Mouse (Mus musculus) MEL (cell line): Measurements from ENCODE around the gene Ttc3. TPM values are rescaled to one million over a fixed set of nuclear protein-coding genes. Genes with fewer than 3 reads are reported as not detected.

Experiments
- DNase-seq: peaks from one replicate; pipeline ENCODE4 v3.0.0; 2011; ENCODE audit warnings: low read depth, low spot score
- H3K27ac ChIP-seq: 2 replicates; pipeline ENCODE4 v1.5.1; 2012; ENCODE audit warnings: low read depth, mild to moderate bottlenecking, control low read depth, low read length, moderate library complexity; ENCODE audit not compliant: control insufficient read depth
- H3K27me3 ChIP-seq, 2 experiments: fragments of 150-350 bp in 1 of 2; sonication (generic) in 1 of 2; 2 replicates each; pipeline ENCODE4 v1.6.1; 2012; ENCODE audit warnings: low read length in 2 of 2, mild to moderate bottlenecking in 2 of 2, improper control_type of control experiment in 1 of 2, moderate library complexity in 1 of 2; ENCODE audit not compliant: insufficient read depth in 2 of 2, control insufficient read depth in 1 of 2
- H3K36me3 ChIP-seq, 2 experiments: 2 replicates each; pipeline ENCODE4 v1.6.1; 2012 to 2014; ENCODE audit warnings: low read length in 2 of 2, improper control_type of control experiment in 1 of 2, inconsistent platforms in 1 of 2, mild to moderate bottlenecking in 1 of 2; ENCODE audit not compliant: insufficient read depth in 2 of 2, control insufficient read depth in 1 of 2
- H3K4me1 ChIP-seq, 2 experiments: fragments of 150-350 bp in 1 of 2; sonication (generic) in 1 of 2; 2 replicates each; pipeline ENCODE4 v1.6.1; 2012; ENCODE audit warnings: low read length in 2 of 2, improper control_type of control experiment in 1 of 2, mild to moderate bottlenecking in 1 of 2; ENCODE audit not compliant: insufficient read depth in 2 of 2, control insufficient read depth in 1 of 2
- H3K4me3 ChIP-seq, 2 experiments: fragments of 150-350 bp in 1 of 2; sonication (generic) in 1 of 2; 2 replicates each; pipeline ENCODE4 v1.5.1; 2012; ENCODE audit warnings: low read depth in 2 of 2, low read length in 2 of 2, mild to moderate bottlenecking in 2 of 2, moderate library complexity in 2 of 2, control low read depth in 1 of 2, improper control_type of control experiment in 1 of 2; ENCODE audit not compliant: control insufficient read depth in 1 of 2, insufficient read depth in 1 of 2
- H3K79me2 ChIP-seq: 2 replicates; pipeline ENCODE4 v1.6.1; 2012; ENCODE audit warnings: mild to moderate bottlenecking, low read length, moderate library complexity; ENCODE audit not compliant: control insufficient read depth, poor library complexity, insufficient read depth
- H3K9ac ChIP-seq: 2 replicates; pipeline ENCODE4 v1.6.1; 2012; ENCODE audit warnings: low read depth, mild to moderate bottlenecking, control low read depth, low read length, moderate library complexity; ENCODE audit not compliant: control insufficient read depth, poor library complexity, severe bottlenecking
- H3K9me3 ChIP-seq: fragments of 150-350 bp; sonication (generic); replicated peaks from 2 replicates; pipeline ENCODE4 v1.6.1; 2012; ENCODE audit warnings: mild to moderate bottlenecking, low read length, improper control_type of control experiment, moderate library complexity; ENCODE audit not compliant: insufficient read depth
- BHLHE40 ChIP-seq: IDR thresholded peaks from 2 replicates; pipeline ENCODE4 v1.6.1; 2012; ENCODE audit warnings: low read depth, mild to moderate bottlenecking, inconsistent platforms, low read length, improper control_type of control experiment, borderline replicate concordance
- CHD2 ChIP-seq: IDR thresholded peaks from 2 replicates; pipeline ENCODE4 v1.6.1; 2011; ENCODE audit warnings: low read length, improper control_type of control experiment
- ETS1 ChIP-seq: IDR thresholded peaks from 2 replicates; pipeline ENCODE4 v1.6.1; 2012; ENCODE audit warnings: low read depth, mild to moderate bottlenecking, inconsistent platforms, low read length, improper control_type of control experiment, moderate library complexity
- MAFK ChIP-seq: IDR thresholded peaks from 2 replicates; pipeline ENCODE4 v1.6.1; 2011; ENCODE audit warnings: low read depth, mild to moderate bottlenecking, low read length, improper control_type of control experiment, borderline replicate concordance
- MAZ ChIP-seq: IDR thresholded peaks from 2 replicates; pipeline ENCODE4 v1.6.1; 2012; ENCODE audit warnings: low read depth, mild to moderate bottlenecking, inconsistent platforms, low read length, improper control_type of control experiment
- NELFE ChIP-seq: IDR thresholded peaks from 2 replicates; pipeline ENCODE4 v1.6.1; 2011; ENCODE audit warnings: low read depth, low read length, improper control_type of control experiment
- POLR2A ChIP-seq, 2 experiments: IDR thresholded peaks; 2 replicates each; pipeline ENCODE4 v1.6.1; 2011 to 2012; ENCODE audit warnings: low read length in 2 of 2, mild to moderate bottlenecking in 2 of 2, control low read depth in 1 of 2, improper control_type of control experiment in 1 of 2, low read depth in 1 of 2, moderate library complexity in 1 of 2; ENCODE audit not compliant: control insufficient read depth in 1 of 2, insufficient read depth in 1 of 2, poor library complexity in 1 of 2
- POLR2AphosphoS2 ChIP-seq: IDR thresholded peaks from 2 replicates; pipeline ENCODE4 v1.6.1; 2011; ENCODE audit warnings: low read length, improper control_type of control experiment
- RAD21 ChIP-seq: IDR thresholded peaks from 2 replicates; pipeline ENCODE4 v1.6.1; 2011; ENCODE audit warnings: mild to moderate bottlenecking, low read depth, low read length, improper control_type of control experiment
- SIN3A ChIP-seq: IDR thresholded peaks from 2 replicates; pipeline ENCODE4 v1.6.1; 2012; ENCODE audit warnings: low read length, improper control_type of control experiment, inconsistent platforms
- TCF12 ChIP-seq: IDR thresholded peaks from 2 replicates; pipeline ENCODE4 v1.6.1; 2014; ENCODE audit warnings: low read depth, mild to moderate bottlenecking, inconsistent platforms, low read length, improper control_type of control experiment, moderate library complexity
- USF1 ChIP-seq: IDR thresholded peaks from 2 replicates; pipeline ENCODE4 v1.6.1; 2014; ENCODE audit warnings: low read depth, mild to moderate bottlenecking, inconsistent platforms, low read length, improper control_type of control experiment, moderate library complexity
- USF2 ChIP-seq, 2 experiments: IDR thresholded peaks; 2 replicates each; pipeline ENCODE4 v1.6.1; 2011 to 2012; ENCODE audit warnings: improper control_type of control experiment in 2 of 2, low read length in 2 of 2, borderline replicate concordance in 1 of 2, inconsistent platforms in 1 of 2, low read depth in 1 of 2, mild to moderate bottlenecking in 1 of 2; ENCODE audit not compliant: insufficient read depth in 1 of 2
- ZKSCAN1 ChIP-seq: IDR thresholded peaks from 2 replicates; pipeline ENCODE4 v1.6.1; 2012; ENCODE audit warnings: low read depth, mild to moderate bottlenecking, inconsistent platforms, low read length, improper control_type of control experiment, moderate library complexity
- ZNF384 ChIP-seq: IDR thresholded peaks from 2 replicates; pipeline ENCODE4 v1.6.1; 2012; ENCODE audit warnings: low read depth, mild to moderate bottlenecking, inconsistent platforms, low read length, improper control_type of control experiment
- polyA plus RNA-seq, 2 experiments: library from polyadenylated mRNA; stranded (reverse) in 1 of 2; unstranded in 1 of 2; fragments of >175 nt in 1 of 2; fragments of >200 nt in 1 of 2; gene quantifications; 2 replicates each; pipeline versions ENCODE4 v1.2.1 to v1.2.4; 2012; ENCODE audit warnings: low replicate concordance in 2 of 2, low read depth in 1 of 2; ENCODE audit not compliant: insufficient read length in 2 of 2, insufficient read depth in 1 of 2, missing spikeins in 1 of 2
- total RNA-seq: library from RNA; depleted of rRNA; stranded (reverse); fragments of 300-350 nt; gene quantifications from 2 replicates; pipeline ENCODE4 v1.2.3, GENCODE M21; 2012

The Ttc3 gene
- total and polyA plus RNA-seq, 3 experiments, result 46.4 to 352 (median 47.5) TPM

- Histone ChIP-seq H3K79me2 (no peaks in the 10 kb centered on the region), H3K9me3 (no peaks in the 10 kb centered on the region), H3K4me1 (no peaks in the 10 kb centered on the region), H3K9ac (no peak overlapping the region), H3K27ac (no peak overlapping the region), H3K27me3 (no peaks in the 10 kb centered on the region), H3K36me3 (peaks cover 0 to 2% of the 10 kb centered on the region in 2 experiments; a peak in 1 of 4 replicates), H3K4me3 (no peak overlapping the region)
- no peak for DNase-seq
- TF ChIP-seq ETS1 (0 out of 2 replicates have a peak, but pooled peaks have one; percentile 11), NELFE (no peak), MAZ (no peak), RAD21 (no peak)
Observed at GRCm38 (mm10) chr16:94497911-94498310, 127.5 kb downstream of the Ttc3 start.

- no peak overlapping the region for H3K27ac ChIP-seq
- no peaks in the 10 kb centered on the region for H3K79me2 ChIP-seq
- H3K4me3 ChIP-seq, result no peak overlapping the region
- TF ChIP-seq SIN3A (no peak), POLR2A (IDR thresholded peaks at IDR 0.05; ENCODE audit: control insufficient read depth in 1 of 2, insufficient read depth in 1 of 2, low read depth in 1 of 2, low read length in 2 of 2, poor library complexity in 1 of 2) (no peak), NELFE (no peak)
- TF ChIP-seq, all 39 proteins: peak for 0
- Histone ChIP-seq H3K9ac (no peak overlapping the region), H3K27me3 (no peaks in the 10 kb centered on the region), H3K4me1 (no peaks in the 10 kb centered on the region), H3K36me3 (peaks cover 0 to 4% of the 10 kb centered on the region in 2 experiments; a peak in 1 of 4 replicates), H3K9me3 (no peaks in the 10 kb centered on the region)
- no peak for DNase-seq
Observed at GRCm38 (mm10) chr16:94504192-94504591, 133.8 kb downstream of the Ttc3 start.

GRCm38 (mm10) chr16:94507071-94507470 is 136.7 kb downstream of the Ttc3 start:
- Histone ChIP-seq H3K79me2 (no peaks in the 10 kb centered on the region), H3K36me3 (peaks cover 0 to 3% of the 10 kb centered on the region in 2 experiments; a peak in 1 of 4 replicates), H3K27ac (no peak overlapping the region), H3K27me3 (no peaks in the 10 kb centered on the region), H3K9ac (no peak overlapping the region), H3K4me1 (no peaks in the 10 kb centered on the region), H3K4me3 (no peak overlapping the region)
- no peak for DNase-seq
- TF ChIP-seq CHD2 (no peak), BHLHE40 (no peak), POLR2AphosphoS2 (no peak), MAZ (no peak), USF2 (IDR thresholded peaks at IDR 0.05; ENCODE audit: borderline replicate concordance in 1 of 2, insufficient read depth in 1 of 2, low read depth in 1 of 2, low read length in 2 of 2) (no peak), MAFK (no peak), TCF12 (no peak), ZNF384 (no peak), ZKSCAN1 (no peak), USF1 (no peak), NELFE (no peak)
- TF ChIP-seq, all 39 proteins: peak for 0
- H3K9me3 ChIP-seq, result no peaks in the 10 kb centered on the region
